In the genomic region with DNA sequence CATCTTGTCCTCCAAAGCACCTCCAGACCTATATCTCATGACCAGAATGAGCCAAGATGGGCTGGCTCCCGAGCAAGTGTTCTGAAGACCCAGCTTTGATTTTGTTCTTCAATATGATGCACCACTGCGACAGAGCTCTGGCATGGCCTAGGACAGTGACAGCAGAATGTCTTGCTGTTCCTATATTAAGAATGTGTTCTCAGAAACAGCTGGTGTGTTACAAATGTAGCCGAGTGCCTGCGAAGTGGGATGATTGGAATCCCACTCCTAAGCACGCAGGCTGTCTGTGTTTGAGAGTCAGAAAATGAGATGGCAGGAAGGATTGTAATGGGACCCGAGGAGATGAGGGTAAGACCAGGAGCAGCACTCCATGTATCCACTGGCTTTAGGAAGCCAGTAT, we compare ENCODE assay signal across 16 mouse cellular contexts.
A peak's percentile ranks its signal among the peaks of the same experiment; 100 is the strongest.
DNase-seq lines count a peak whose midpoint lies in the region; ATAC-seq and TF ChIP-seq lines count a peak whose summit lies in the region.
"Had no signal": no experiment of that assay in that cellular context is flagged by ENCODE, and none has a peak within 500 bp of the region (broad histone marks: within the 10 kb centered on the region; RNA-seq: fewer than 3 reads in every experiment).

No protein-coding gene starts in this region.

- no peak overlapping the region; the same call in 1 of the 2 replicates for H3K27ac ChIP-seq in forebrain, postnatal 0 days (ENCODE audit: low read depth, low read length)
- H3K27ac ChIP-seq in forebrain, embryonic 15.5 days (replicated peaks), result no peak overlapping the region
- H3K27ac ChIP-seq in limb, embryonic 10.5 days, result no peak overlapping the region
- H3K27ac ChIP-seq: forebrain, embryonic 10.5 days; liver, embryonic 13.5 days; neural tube, embryonic 13.5 days had no signal

- intact Hi-C loops in left cerebral cortex, postnatal 14 days (cut with DNase I), result loop anchor here (10.0 kb wide), 1 partner anchor 135 kb away; no protein-coding TSS in a partner anchor

- H3K27me3 ChIP-seq in forebrain, postnatal 0 days (ENCODE audit: insufficient read depth, low read length), result no peaks in the 10 kb centered on the region
- no peaks in the 10 kb centered on the region for H3K27me3 ChIP-seq in forebrain, embryonic 15.5 days
- no peaks in the 10 kb centered on the region for H3K27me3 ChIP-seq in limb, embryonic 10.5 days (ENCODE audit: low read depth, poor library complexity, severe bottlenecking)
- H3K27me3 ChIP-seq: heart, embryonic 12.5 days; liver, embryonic 13.5 days; neural tube, embryonic 13.5 days had no signal

- WGBS in forebrain, postnatal 0 days, result 68% methylated on average over 6 of the region's 6 CpGs
- WGBS in forebrain, embryonic 15.5 days, result 77% methylated on average over 6 of the region's 6 CpGs
- 89% methylated on average over 6 of the region's 6 CpGs for WGBS in limb, embryonic 10.5 days

- H3K36me3 ChIP-seq in forebrain, postnatal 0 days (ENCODE audit: insufficient read depth), result no peaks in the 10 kb centered on the region
- no peaks in the 10 kb centered on the region for H3K36me3 ChIP-seq in forebrain, embryonic 15.5 days
- no peaks in the 10 kb centered on the region for H3K36me3 ChIP-seq in limb, embryonic 10.5 days
- H3K36me3 ChIP-seq: forebrain, embryonic 10.5 days; heart, embryonic 12.5 days; liver, embryonic 13.5 days; neural tube, embryonic 13.5 days had no signal

- no peak overlapping the region for H3K4me2 ChIP-seq in forebrain, postnatal 0 days (ENCODE audit: low read depth)
- no peak overlapping the region for H3K4me2 ChIP-seq in forebrain, embryonic 15.5 days (replicated peaks)
- H3K4me2 ChIP-seq: heart, embryonic 12.5 days; liver, embryonic 13.5 days; neural tube, embryonic 13.5 days had no signal

- peak; percentile 42 for DNase-seq in forebrain, postnatal 0 days
- DNase-seq in layer of hippocampus, adult 9-10 months (ENCODE audit: low spot score), result peak; percentile 24
- peak; percentile 40 to 69 for DNase-seq in left cerebral cortex, postnatal 14 days (ENCODE audit: low spot score in 2 of 2)
- peak; percentile 5 for DNase-seq in right cerebral cortex, postnatal 4 days
- no peak for DNase-seq in gastrocnemius, postnatal 4 days (ENCODE audit: low spot score in 2 of 2)
- DNase-seq in limb, embryonic 10.5 days (ENCODE audit: low spot score), result no peak
- DNase-seq in heart, postnatal 4 days, result no peak
- DNase-seq: cerebellum, adult 11 months; kidney, adult 9 months; liver, embryonic 13.5 days; lung, postnatal 10 days had no signal

- no peak overlapping the region for H3K9ac ChIP-seq in forebrain, postnatal 0 days
- no peak overlapping the region for H3K9ac ChIP-seq in forebrain, embryonic 15.5 days (replicated peaks)
- H3K9ac ChIP-seq: heart, embryonic 12.5 days; liver, embryonic 13.5 days; neural tube, embryonic 13.5 days had no signal

- ATAC-seq in forebrain, postnatal 0 days, result peak; percentile 71
- ATAC-seq in forebrain, embryonic 15.5 days (replicated peaks), result no peak
- ATAC-seq: activated CD4-positive, CD25-positive, alpha-beta regulatory T cell, adult 4 months had no signal

- TF ChIP-seq CTCF in forebrain, postnatal 0 days (IDR thresholded peaks at IDR 0.05; ENCODE audit: low read depth), result no peak

- no peak overlapping the region for H3K4me3 ChIP-seq in forebrain, postnatal 0 days (ENCODE audit: low read depth, low read length)
- no peak overlapping the region for H3K4me3 ChIP-seq in forebrain, embryonic 15.5 days
- no peak overlapping the region for H3K4me3 ChIP-seq in limb, embryonic 10.5 days
- H3K4me3 ChIP-seq: forebrain, embryonic 10.5 days; heart, embryonic 12.5 days; liver, embryonic 13.5 days; neural tube, embryonic 13.5 days had no signal

- H3K4me1 ChIP-seq in forebrain, postnatal 0 days (ENCODE audit: insufficient read depth), result no peaks in the 10 kb centered on the region
- no peaks in the 10 kb centered on the region for H3K4me1 ChIP-seq in forebrain, embryonic 15.5 days
- no peaks in the 10 kb centered on the region for H3K4me1 ChIP-seq in limb, embryonic 10.5 days
- H3K4me1 ChIP-seq: forebrain, embryonic 10.5 days; heart, embryonic 12.5 days; liver, embryonic 13.5 days; neural tube, embryonic 13.5 days had no signal

- no peaks in the 10 kb centered on the region for H3K9me3 ChIP-seq in forebrain, postnatal 0 days (ENCODE audit: low read length)
- H3K9me3 ChIP-seq in forebrain, embryonic 15.5 days, result no peaks in the 10 kb centered on the region
- H3K9me3 ChIP-seq in limb, embryonic 10.5 days (replicated peaks), result no peaks in the 10 kb centered on the region
- H3K9me3 ChIP-seq: forebrain, embryonic 10.5 days; heart, embryonic 12.5 days; liver, embryonic 13.5 days; neural tube, embryonic 13.5 days had no signal

Comparison
In these comparisons a context has a peak if more than half of its experiments do, and no peak if none do; other contexts are left out.
1. DNase-seq: peak in forebrain, postnatal 0 days (single experiment), layer of hippocampus, adult 9-10 months (single experiment), left cerebral cortex, postnatal 14 days (2 of 2) and right cerebral cortex, postnatal 4 days (single experiment); none in gastrocnemius, postnatal 4 days (0 of 2), limb, embryonic 10.5 days (single experiment) and heart, postnatal 4 days (single experiment).